Mouse (Mus musculus) forelimb bud, embryonic 11.5 days (tissue): ENCODE measurements around the gene Nmur1.
A peak's percentile ranks its signal among the peaks of the same experiment; 100 is the strongest.
"Not testable (repeated sequence)": the region's sequence is repeated elsewhere in the genome, so short reads cannot be mapped to it uniquely, and the experiment has no call there.

Experiments
- DNase-seq: peaks from one replicate; pipeline ENCODE4 v3.0.0-alpha.2; 2012; ENCODE audit warnings: low read depth, low spot score

The Nmur1 gene

DNA sequence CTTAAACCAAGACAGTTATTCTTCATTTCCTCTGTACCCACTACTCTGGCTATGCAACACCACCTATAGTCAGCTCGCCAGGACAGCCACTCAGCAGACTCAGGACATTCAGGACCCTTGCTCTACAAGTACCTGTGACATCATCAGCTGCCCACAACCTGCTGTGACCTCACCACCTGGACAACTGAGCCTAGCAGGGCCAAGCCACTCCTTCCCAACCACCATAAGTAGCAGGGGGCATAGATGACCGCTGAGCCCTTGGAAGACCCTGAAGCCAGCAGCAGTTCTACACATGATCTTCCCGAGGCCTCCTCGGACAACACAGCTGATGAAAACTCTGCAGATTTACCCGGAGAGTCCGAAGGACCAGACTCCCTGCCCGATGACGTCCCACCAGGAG is at the start of gene Nmur1, which contains the start of gene Tex44:
Nmur1 (minus strand) TSS at position 101 of the 400 bp plus-strand sequence.
Tex44 (plus strand) TSS at position 202 of the 400 bp plus-strand sequence.
- no peak for DNase-seq

GRCm38 (mm10) chr1:86473109-86473760 is 47.2 kb upstream of the Nmur1 start:
- DNase-seq, result no peak

- peak; percentile 47 for DNase-seq
Measured at GRCm38 (mm10) chr1:86472197-86472952, 46.3 kb upstream of the Nmur1 start.

- not testable (repeated sequence) for DNase-seq
Measured at GRCm38 (mm10) chr1:86471504-86471961, 45.5 kb upstream of the Nmur1 start.

DNA sequence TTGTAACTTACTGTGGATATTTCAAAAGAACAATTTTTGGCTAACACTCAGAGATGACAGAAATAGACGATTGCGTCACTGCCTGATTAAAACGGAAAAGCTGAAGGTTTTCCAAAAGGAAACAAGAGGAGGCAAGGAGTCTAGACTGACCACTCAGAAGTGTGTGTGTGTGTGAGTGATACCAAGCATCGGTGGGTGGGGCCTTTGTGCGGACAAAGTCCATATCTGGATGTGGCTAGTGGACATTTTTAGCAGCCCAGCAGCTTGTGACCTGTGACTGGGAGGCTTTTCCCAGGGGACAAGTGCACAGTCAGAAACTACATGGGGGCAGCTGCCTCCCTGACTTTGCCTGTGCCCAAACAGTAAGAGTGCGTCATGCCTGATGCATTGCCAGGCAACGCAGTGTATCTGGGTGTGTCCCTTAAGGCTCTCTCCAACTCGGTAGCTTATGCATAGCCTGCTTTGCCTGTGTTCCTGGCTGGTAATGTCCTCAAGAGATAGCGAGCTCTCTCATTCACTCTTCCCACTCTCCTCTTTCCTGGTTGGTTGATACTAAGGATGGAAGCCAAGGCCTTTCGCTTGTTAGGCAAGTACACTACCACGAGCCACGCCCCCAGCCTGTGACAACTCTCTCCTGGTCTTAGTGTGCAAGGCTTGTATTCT is 44.6 kb upstream of the Nmur1 start:
- no peak for DNase-seq

DNA sequence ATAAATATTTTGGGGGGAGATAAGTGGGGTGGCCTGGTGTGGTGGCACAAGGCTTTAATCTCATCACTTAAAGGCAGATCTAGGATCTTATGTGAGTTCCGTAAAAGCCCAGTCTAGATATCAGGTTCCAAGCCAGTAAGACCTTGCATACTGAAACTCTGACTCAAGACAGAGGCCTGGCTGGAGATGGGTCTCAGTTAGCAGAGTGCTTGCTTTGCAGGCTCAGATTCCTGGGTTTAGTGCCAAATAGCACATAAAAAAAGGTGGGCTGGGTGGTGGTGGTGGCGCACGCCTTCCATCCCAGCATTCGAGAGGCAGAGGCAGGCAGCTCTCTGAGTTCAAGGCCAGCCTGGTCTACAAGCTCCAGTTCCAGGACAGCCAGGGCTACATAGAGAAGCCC is 43.8 kb upstream of the Nmur1 start:
- no peak for DNase-seq

DNA sequence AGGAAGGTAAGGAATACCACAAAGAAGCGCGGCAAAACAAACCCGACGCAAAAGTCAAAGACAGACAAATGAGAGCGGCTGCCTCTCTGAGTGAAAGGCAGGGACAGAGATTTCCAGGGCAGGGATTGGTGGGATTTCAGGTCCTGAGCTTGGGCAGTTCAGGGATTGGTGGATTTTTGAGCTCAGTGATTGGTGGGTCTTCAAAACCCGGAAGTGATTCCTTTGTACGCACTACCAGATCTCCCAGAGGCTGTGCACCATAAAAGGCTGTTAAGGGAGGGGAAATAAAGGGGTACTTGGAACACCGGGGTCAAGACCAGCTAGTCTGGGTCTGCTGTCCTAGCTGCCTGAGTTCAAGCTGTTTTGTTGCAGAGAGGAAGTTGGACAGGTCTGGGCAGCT is 41.4 kb upstream of the Nmur1 start:
- no peak for DNase-seq

DNA sequence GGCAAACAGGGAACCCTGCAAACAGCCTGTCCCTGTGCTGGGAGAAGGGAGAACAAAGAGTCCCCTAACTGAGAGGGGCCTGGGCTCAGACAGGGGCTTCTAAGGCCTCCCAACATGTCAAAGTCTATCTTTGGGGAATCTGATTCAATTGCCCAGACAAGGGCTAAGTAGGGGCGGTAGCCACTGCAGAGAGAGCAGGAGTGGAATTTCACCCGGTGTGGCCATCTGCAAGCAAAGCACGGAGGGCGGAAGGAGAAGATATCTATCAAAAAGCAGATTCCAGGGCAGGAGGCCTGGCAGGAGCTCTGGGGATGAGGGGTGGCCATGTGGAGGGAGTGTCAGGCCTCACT is 38.8 kb upstream of the Nmur1 start:
- DNase-seq, result peak; percentile 40

DNA sequence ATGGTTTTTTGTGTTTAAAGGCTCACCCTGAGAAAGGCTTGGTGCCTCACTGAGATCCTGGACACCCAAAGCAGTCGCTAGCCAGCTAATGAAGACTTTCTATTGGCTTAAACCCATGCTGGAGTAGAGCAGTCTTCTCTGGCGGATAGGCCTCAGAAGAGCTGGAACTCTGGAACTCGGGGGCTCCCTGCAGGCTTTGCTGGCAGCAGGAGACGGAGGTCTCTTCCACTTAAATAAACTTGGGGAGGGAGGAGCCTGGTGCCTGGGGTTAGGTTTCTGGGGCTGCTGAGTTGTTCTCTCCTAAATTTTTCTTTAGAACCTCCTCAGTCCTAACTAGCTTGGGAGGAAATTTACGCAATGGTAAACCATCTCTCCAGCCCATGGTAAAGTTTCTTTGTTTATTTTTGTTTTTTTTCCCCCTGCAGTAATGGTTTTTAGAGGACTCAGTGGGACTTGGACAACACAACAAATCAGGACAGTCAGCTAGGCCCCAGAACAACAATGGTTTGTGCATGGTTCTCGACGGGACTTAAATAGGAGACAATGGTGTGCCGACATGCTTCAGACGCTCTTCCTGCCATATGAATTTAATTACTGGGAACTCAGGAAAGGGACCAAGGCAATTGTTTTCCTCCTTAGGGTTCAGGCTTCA is 38.3 kb upstream of the Nmur1 start:
- peak; percentile 49 for DNase-seq

DNA sequence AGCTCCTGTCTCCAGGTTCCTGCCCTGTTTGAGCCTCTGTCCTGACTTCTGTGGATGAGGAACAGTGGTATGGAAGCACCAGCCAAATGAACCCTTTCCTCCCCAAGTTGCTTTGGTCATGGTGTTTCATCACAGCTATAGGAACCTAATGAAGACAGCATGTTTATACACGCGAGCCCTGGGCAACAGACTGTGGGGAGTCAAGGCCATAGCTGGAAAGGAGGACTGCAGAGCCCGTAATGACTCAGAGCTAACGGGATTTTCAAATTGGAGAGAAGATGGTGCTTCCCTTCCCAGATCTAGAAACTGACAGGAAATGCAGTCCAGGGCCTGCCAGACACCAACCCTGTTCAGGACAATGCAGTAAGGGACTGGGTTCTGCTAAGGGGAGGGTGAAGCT is 33.3 kb upstream of the Nmur1 start:
- DNase-seq, result no peak

DNA sequence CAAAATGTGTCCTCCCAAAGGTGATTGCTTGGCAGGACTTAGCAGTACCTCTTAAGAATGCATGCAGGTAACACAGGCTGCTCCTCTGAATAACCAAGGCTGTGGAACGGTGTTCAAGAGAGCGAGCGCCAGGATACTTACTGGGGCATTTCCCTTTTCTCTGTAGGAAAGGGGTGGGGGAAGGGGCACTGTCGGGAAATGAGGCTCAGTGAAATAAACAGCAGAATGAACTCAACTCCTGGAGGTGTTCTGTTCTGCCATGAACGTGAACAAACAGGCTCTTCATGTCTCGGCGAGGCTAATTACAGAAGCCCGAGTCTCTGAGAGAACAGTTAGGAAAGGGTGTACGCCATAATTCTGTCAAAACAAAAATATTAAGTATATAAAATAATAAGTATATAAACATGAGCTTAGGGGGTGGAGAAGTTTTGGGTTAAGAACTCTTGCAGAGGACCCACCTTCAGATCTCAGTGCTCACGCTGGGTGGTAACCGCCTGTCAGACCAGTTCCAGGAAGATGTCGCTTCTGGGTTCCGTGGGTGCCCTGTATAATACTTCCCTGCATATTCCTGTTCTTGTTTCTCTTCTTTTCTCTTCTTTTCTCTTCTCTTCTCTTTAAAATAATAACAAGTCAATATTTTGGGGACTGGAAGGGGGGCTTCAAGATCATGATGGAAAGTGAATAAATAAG is 31.0 kb upstream of the Nmur1 start:
- DNase-seq, result no peak

DNA sequence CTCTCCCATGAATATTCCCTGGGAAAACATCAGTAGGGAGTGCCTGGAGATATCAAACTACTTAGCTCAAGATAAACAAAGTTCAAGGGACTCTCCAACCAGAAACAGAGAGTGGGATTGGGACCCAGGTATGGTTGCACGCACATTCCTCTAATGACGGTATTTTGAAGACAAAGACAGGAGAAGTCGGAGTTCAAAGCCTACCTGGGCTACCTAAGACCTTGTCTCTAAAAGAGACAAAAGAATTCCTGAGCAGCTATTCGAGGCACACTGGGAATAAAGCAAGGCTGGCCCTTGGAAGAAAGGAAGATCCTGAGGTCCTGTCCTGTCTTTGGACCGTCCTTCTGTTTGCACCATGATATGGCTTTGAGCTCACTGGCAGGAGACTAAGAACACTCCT is 26.7 kb upstream of the Nmur1 start:
- DNase-seq, result no peak

GRCm38 (mm10) chr1:86449966-86450365 is 23.9 kb upstream of the Nmur1 start:
- no peak for DNase-seq

DNA sequence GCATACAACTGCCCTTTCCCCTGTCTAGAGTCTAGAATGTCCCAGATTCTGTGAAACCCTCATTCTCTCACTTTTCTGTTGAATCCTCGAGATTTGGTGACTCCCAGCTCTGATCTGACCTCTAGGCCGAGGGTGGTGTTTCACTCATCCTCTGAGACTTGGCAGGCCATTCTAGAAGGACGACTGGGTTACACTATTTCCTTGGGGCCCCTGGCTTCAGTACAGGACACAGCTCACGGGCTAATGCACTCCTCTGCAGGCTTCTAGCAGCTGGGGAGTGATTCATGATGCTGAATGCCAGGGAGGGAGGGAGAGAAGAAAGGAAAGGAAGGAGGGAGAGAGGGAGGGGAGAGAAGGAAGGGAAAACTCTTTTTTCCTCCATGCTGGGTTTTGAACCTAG is 22.2 kb upstream of the Nmur1 start:
- no peak for DNase-seq

- DNase-seq, result no peak
Measured at GRCm38 (mm10) chr1:86447596-86448171, 21.7 kb upstream of the Nmur1 start.

GRCm38 (mm10) chr1:86443386-86444172 is 17.6 kb upstream of the Nmur1 start:
- DNase-seq, result no peak

- DNase-seq, result no peak
Measured at GRCm38 (mm10) chr1:86442832-86443231, 16.8 kb upstream of the Nmur1 start.

GRCm38 (mm10) chr1:86441980-86442831 is 16.2 kb upstream of the Nmur1 start:
- DNase-seq, result peak; percentile 86

DNA sequence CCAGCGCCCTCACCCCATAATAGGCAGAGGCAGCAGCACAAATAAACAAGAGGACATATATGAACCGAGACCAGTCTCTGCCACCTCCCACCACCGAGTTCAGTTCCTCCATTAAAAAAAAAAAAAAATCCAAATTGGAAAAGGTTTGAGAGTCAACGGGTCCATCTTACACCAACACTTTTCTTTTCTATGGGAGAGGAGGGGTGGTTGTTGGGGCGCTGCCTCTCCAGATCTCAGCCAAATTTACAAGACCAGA is 15.6 kb upstream of the Nmur1 start:
- DNase-seq, result no peak
